Mouse (Mus musculus): ENCODE results near the gene Copz2.
A peak's percentile ranks its signal among the peaks of the same experiment; 100 is the strongest.

GRCm38 (mm10) chr11:96867149-96867548 lies 17.5 kb downstream of the Copz2 start:
- TF ChIP-seq CTCF (IDR thresholded peaks at IDR 0.05; ENCODE audit: low read depth, low read length) (peak; percentile 87), EP300 (IDR thresholded peaks at IDR 0.05; ENCODE audit: insufficient read depth, low read depth, low read length) (no peak), POLR2A (IDR thresholded peaks at IDR 0.05; ENCODE audit: insufficient read depth, low read length) (no peak)
